Mouse (Mus musculus): ENCODE data around the gene Ddx27.

DNA sequence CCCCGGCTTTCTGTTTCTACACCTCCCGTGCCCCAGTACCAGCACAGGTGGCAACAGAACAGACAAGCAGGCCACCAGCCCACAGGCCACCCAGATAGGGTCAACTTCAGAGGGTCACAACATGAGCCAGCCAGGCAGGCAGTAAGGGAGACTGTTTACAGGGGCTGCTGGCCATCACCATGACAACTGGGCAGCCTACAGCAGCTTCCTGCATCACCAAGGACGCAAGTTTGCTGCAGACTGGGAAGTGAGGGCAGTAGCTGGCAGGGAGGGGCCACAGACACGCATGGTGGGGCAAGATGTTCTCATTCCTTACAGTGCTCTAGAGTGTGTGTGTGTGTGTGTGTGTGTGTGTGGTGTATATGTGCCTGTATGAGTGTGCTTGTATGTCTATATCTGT lies 66.6 kb downstream of the Ddx27 start:
- no peak for TF ChIP-seq GATA1 (IDR thresholded peaks at IDR 0.05; ENCODE audit: low read length)
- TF ChIP-seq TAL1 (IDR thresholded peaks at IDR 0.05; ENCODE audit: low read length) = no peak
